Mouse (Mus musculus) ES-Bruce4 (cell line): Measurements from ENCODE around the gene Otop1. TPM values are rescaled to one million over a fixed set of nuclear protein-coding genes. Genes with fewer than 3 reads are reported as not detected.

ENCODE experiments used
- H3K27ac ChIP-seq: 2 replicates; pipeline ENCODE4 v1.5.1; 2012; ENCODE audit warnings: low read length, inconsistent platforms; ENCODE audit not compliant: insufficient read depth
- H3K27me3 ChIP-seq: 2 replicates; pipeline ENCODE4 v1.6.1; 2012; ENCODE audit warnings: mild to moderate bottlenecking, low read length, inconsistent platforms; ENCODE audit not compliant: control insufficient read depth, poor library complexity, insufficient read depth, severe bottlenecking
- H3K36me3 ChIP-seq: 2 replicates; pipeline ENCODE4 v1.6.1; 2012; ENCODE audit warnings: inconsistent platforms, mild to moderate bottlenecking, low read length, moderate library complexity; ENCODE audit not compliant: control insufficient read depth, poor library complexity, insufficient read depth, severe bottlenecking
- H3K4me1 ChIP-seq: one replicate; pipeline ENCODE4 v1.8.1; 2011; ENCODE audit warnings: low read length; ENCODE audit not compliant: control insufficient read depth, insufficient read depth
- H3K4me3 ChIP-seq: 2 replicates; pipeline ENCODE4 v1.5.1; 2011; ENCODE audit warnings: low read depth, mild to moderate bottlenecking, low read length
- H3K9ac ChIP-seq: 2 replicates; pipeline ENCODE4 v1.6.1; 2012; ENCODE audit warnings: low read depth, mild to moderate bottlenecking, inconsistent platforms; ENCODE audit not compliant: poor library complexity, severe bottlenecking
- H3K9me3 ChIP-seq: replicated peaks from 2 replicates; pipeline ENCODE4 v1.6.1; 2012; ENCODE audit warnings: mild to moderate bottlenecking, low read length, inconsistent platforms; ENCODE audit not compliant: control insufficient read depth, poor library complexity, insufficient read depth, severe bottlenecking
- CTCF ChIP-seq: IDR thresholded peaks from one replicate; pipeline ENCODE4 v1.8.1; 2011; ENCODE audit warnings: low read depth, low read length
- EP300 ChIP-seq: IDR thresholded peaks from 2 replicates; pipeline ENCODE4 v1.6.1; 2011; ENCODE audit warnings: low read depth, low read length; ENCODE audit not compliant: insufficient read depth
- POLR2A ChIP-seq: IDR thresholded peaks from one replicate; pipeline ENCODE4 v1.8.1; 2011; ENCODE audit warnings: low read length; ENCODE audit not compliant: insufficient read depth
- polyA plus RNA-seq: library from polyadenylated mRNA; stranded (reverse); fragments of >200 nt; gene quantifications from 2 replicates; pipeline ENCODE4 v1.2.4, GENCODE M21; 2011; ENCODE audit warnings: low read depth; ENCODE audit not compliant: missing spikeins, insufficient read depth, insufficient read length

Gene Otop1
- polyA plus RNA-seq, 1 experiment = not detected

DNA sequence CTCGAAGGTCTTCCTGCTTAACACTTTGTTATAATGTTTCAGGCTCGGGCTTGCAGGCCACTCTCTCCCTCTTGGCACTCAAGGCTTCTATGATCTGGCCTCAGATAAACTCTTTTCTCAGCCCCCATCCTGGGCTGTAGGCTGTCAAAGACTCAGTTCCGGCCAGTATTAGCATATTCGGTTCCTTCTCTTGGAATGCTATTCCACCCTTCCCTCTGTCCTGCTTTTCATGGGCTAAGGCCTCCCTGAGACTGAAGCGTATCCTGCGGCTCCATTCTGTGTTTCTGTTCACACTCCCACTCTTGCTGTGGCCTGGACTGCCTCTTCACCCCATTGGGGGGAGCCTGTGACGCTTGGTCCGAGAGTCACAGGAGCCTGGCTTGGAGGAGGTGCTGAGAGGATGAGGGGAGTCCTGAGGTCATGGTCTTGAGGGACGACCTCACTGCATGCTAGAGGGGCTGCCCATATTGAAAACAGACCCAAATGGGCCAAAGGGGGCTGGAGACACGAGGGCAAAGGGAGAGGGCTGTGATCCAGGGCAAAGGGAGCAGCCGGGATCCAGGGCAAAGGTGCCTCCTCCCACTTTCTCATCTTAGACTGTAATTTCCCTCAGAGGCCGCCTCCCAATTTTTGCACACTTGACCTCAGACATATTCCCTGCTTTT lies 2.3 kb downstream of the Otop1 start:
- peaks cover 8% of the 10 kb centered on the region for H3K27me3 ChIP-seq
- H3K4me3 ChIP-seq = peak overlapping the region; percentile 49
- H3K9me3 ChIP-seq = no peaks in the 10 kb centered on the region
- H3K27ac ChIP-seq = no peak overlapping the region
- H3K4me1 ChIP-seq = no peaks in the 10 kb centered on the region
- H3K36me3 ChIP-seq = no peaks in the 10 kb centered on the region
- H3K9ac ChIP-seq = no peak overlapping the region
- TF ChIP-seq EP300 = no peak
- TF ChIP-seq POLR2A = no peak
- TF ChIP-seq CTCF = no peak

DNA sequence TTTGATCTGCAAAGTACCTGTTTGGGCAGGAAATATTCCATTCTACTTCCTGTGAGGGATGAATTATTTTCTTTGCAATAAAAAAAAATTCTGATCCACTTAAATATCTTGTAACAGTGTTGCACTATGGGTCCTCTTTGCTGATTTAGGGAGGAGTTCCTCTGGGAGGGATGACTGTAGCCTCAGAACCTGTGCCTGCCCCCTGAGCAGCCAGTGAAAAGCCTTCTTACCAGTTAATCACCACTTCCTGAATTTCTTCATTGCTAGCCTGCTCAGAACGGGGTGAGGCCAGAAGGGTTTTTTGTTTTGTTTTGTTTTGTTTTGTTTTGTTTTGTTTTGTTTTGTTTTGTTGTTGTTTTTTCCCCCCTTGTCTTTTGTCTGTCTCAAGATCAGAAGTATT lies 4.3 kb downstream of the Otop1 start:
- Histone ChIP-seq H3K4me3 (no peak overlapping the region), H3K27me3 (peaks cover 8% of the 10 kb centered on the region), H3K36me3 (no peaks in the 10 kb centered on the region), H3K9me3 (no peaks in the 10 kb centered on the region), H3K4me1 (no peaks in the 10 kb centered on the region), H3K9ac (no peak overlapping the region), H3K27ac (no peak overlapping the region)
- TF ChIP-seq CTCF (no peak), POLR2A (no peak), EP300 (no peak)

DNA sequence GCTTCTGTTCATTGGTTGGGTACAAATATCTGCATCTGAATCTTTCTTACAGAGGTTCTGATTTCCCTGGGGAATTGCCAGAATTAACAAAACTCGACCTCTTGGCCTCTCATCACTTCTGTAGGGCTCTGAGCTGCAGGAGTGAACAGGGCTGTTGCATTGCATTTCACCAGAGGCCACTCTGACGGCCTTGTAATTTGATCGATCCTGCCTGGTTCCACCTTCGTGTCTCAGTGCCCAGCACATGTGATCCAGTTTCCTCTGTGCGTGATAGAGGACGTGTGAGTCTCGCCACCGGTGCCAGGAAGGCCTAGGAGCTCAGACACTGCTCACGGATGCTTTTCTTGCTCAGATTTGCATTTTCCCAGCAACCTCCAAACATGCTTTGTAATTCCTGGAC lies 10.0 kb downstream of the Otop1 start:
- H3K27me3 ChIP-seq = no peaks in the 10 kb centered on the region
- H3K4me1 ChIP-seq = no peaks in the 10 kb centered on the region
- H3K36me3 ChIP-seq = no peaks in the 10 kb centered on the region
- no peak overlapping the region for H3K4me3 ChIP-seq
- H3K9me3 ChIP-seq = no peaks in the 10 kb centered on the region
- no peak overlapping the region for H3K9ac ChIP-seq
- H3K27ac ChIP-seq = no peak overlapping the region
- TF ChIP-seq POLR2A (no peak), CTCF (no peak), EP300 (no peak)

DNA sequence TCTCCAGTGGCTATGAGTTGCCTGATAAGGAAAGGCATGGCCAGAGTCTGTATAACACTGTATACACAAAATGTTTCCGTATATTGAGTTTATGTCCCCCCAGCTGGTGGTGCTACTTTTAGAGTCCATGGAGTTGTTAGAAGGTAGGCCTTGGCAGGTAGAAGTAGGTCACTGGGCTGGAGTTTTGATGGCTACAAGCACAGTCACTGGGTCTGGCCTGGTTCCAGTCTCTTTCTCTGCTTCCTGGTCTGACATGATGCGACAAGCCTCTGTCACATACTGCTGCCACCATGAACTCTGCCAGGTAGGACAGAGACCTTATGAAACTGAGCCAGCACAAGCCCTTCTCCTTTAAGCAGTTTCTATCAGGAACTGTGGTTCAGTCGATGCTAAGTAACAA lies 12.7 kb downstream of the Otop1 start:
- no peak overlapping the region for H3K4me3 ChIP-seq
- H3K9ac ChIP-seq = no peak overlapping the region
- H3K27me3 ChIP-seq = no peaks in the 10 kb centered on the region
- no peaks in the 10 kb centered on the region for H3K9me3 ChIP-seq
- TF ChIP-seq POLR2A (no peak), CTCF (no peak), EP300 (no peak)
- H3K36me3 ChIP-seq = no peaks in the 10 kb centered on the region
- no peaks in the 10 kb centered on the region for H3K4me1 ChIP-seq
- H3K27ac ChIP-seq = no peak overlapping the region

DNA sequence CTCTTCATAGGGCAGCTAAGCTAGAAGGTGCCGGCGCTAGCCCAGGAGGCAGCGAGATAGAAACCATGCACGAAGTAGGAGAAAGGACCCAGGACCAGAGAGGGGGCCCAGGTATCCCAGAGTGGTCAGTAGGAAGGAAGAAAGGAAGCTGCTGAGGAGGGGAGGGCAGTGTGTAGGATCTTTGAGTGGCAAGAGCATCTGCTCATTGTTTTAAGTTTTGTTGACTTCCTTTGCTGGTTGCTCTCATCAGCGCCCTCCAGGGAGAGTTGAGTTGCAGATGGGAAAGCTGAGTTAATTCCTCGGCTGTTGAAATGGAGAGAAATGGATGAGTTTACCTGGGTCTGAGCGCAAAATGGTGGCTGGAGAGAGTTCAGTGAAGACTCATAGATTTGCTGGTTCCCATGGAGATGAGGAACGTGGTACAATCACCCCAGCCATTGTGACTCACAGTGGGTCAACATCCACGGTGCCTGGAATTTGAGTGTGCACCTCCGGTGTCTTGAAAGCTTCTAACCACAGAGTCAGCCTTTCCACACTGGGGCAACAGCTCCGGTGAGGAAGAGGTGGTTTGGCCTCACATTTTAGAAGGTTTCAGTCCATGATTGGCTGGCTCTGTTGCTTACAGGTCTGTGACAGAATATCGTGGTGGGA lies 26.1 kb downstream of the Otop1 start:
- H3K4me1 ChIP-seq = no peaks in the 10 kb centered on the region
- no peak overlapping the region for H3K4me3 ChIP-seq
- no peaks in the 10 kb centered on the region for H3K36me3 ChIP-seq
- TF ChIP-seq CTCF (no peak), POLR2A (no peak), EP300 (no peak)
- H3K27ac ChIP-seq = no peak overlapping the region
- H3K9ac ChIP-seq = no peak overlapping the region
- no peaks in the 10 kb centered on the region for H3K27me3 ChIP-seq
- H3K9me3 ChIP-seq = no peaks in the 10 kb centered on the region

DNA sequence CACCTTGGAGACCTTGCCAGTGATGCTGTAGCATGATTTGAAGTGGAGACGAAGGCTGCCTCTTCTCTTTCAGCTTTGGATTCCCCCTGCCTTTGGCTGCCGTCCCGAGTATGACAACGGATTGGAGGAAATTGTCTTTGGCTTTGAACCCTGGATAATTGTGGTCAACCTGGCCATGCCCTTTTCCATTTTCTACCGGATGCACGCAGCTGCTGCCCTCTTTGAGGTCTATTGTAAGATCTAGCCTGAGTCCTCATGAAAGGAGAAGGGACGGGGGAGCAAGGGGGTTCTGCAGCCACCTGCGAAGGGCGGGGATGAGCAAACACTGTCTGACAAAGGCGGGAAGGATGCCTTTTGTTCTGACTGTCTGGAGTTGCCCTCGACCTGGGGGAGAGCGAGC lies 26.9 kb downstream of the Otop1 start:
- H3K4me3 ChIP-seq = no peak overlapping the region
- no peak overlapping the region for H3K9ac ChIP-seq

More for the DNA sequence above, 26.9 kb downstream of the Otop1 start:
- Histone ChIP-seq H3K27me3 (no peaks in the 10 kb centered on the region), H3K27ac (no peak overlapping the region), H3K36me3 (no peaks in the 10 kb centered on the region), H3K9me3 (no peaks in the 10 kb centered on the region), H3K4me1 (no peaks in the 10 kb centered on the region)
- TF ChIP-seq EP300 = peak; percentile 49; the same call in 1 of the 2 replicates
- no peak for TF ChIP-seq CTCF
- no peak for TF ChIP-seq POLR2A
